Mouse (Mus musculus) mesoderm, embryonic 11.5 days (tissue): Measurements from ENCODE around the gene Aicda.

ENCODE experiments used
- DNase-seq: peaks from one replicate; pipeline ENCODE4 v3.0.0-alpha.2; 2012; ENCODE audit warnings: low read depth, low spot score

Aicda gene

DNA sequence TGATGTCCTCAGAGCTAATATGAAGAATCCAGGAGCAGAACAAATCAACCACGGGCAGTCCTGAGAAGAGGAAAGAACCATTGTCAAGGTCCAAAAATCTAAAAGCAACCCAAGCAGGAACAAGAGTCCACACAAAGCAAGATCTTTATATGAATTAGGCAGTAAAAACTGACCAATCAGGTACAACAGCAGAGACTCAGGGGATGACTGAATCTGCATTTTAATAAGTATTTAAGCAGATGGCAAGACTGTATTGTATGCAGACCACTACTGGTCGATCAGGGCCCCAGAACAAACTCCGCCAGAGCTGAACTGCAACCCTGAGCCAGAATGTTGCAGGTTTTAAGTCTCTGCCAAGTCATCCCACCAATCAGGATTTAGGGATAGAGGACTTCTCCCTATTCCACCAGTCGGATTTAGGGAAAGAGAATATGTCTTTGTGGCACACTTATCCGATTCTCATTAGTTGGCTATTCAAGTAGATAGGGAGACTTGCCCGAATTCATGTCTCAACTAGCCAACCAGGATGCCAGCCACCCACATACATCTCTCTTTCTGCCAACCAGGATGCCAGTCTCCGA, 46.6 kb downstream of the Aicda start:
- DNase-seq, result no peak

DNA sequence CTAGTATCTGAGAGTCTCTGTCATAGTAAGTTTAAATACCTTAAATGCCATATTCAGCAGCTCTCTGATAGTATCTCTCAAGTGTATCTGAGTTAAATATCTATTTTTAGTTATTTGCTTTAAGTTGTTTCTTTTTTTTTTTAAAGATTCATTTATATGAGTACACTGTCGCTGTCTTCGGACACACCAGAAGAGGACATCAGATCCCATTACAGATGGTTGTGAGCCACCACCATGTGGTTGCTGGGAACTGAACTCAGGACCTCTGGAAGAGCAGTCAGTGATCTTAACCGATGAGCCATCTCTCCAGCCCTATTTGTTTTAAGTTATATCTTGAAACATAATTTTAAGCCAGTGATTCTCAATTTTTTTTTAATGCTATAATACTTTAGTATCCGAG, 47.4 kb downstream of the Aicda start:
- no peak for DNase-seq

DNA sequence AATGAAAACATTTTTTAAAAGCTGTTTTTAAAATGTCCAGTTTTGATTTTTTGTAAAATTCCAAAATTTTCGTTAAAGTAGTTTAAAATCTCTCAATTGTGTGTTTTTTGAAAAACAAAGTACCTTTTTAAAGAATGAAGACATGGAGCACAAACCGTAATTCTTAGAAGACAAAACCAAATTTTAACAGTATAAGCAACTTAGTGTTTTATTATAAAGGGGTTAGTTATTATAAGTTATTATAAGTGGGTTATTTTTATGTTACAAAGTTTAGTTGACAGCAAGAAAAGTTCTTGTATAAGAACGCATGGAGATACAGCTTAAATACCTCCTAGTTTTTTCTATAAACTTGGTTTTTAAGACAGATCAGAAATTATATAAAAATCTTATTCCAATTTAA, 48.0 kb downstream of the Aicda start:
- no peak for DNase-seq

DNA sequence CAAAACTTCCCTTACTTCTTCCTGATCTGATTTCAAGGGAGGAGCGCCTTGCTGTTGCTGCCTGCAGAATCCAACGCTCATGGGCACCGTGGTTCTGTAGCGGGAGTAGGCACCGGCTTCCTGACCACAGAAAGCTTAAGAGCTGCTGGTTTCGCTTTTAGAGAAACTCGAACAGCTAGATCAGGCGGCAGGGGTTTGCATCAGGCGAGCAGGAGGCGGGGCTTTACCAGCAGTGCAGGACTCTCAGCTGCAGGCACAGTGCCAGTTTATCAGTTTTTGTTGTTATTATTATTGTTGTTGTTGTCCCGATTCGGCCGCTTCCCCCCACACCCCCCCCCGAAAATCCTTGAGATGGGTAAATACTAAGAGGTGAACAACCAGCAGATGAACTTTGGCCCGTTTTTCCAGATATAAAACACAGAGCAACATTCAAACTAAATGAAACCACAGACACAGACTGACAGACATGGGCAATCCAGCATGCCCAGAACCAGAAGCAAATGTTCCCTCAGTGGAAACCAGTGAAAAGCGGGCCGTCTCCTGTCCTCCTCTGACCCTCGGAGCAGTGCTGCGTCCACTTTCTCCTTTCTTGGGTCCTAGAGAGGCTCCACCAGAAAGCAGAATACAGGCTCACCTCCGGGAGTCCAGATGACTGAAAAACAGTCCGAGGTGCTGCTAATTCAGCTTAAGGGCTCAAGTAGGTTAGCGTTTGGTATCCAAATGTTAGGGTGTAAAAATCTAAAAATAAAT, 48.8 kb downstream of the Aicda start, which contains the start of gene Apobec1:
Gene Apobec1 (minus strand): TSS at position 203 of the 750 bp plus-strand sequence.
- DNase-seq, result peak; percentile 46

DNA sequence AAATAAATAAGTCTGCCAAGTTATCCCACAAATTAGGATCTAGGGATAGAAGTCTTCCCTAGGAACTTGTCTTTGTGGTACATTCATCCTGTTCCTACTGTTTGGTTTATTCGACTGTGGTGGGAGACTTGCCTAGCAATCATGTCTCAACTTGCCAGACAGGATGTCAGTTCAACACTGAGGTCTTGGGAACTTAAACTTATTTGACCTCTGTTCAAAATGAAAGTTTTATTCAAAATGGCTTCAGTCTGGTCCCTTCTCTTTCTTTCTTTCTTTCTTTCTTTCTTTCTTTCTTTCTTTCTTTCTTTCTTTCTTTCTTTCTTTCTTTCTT, 49.4 kb downstream of the Aicda start:
- DNase-seq, result no peak

DNA sequence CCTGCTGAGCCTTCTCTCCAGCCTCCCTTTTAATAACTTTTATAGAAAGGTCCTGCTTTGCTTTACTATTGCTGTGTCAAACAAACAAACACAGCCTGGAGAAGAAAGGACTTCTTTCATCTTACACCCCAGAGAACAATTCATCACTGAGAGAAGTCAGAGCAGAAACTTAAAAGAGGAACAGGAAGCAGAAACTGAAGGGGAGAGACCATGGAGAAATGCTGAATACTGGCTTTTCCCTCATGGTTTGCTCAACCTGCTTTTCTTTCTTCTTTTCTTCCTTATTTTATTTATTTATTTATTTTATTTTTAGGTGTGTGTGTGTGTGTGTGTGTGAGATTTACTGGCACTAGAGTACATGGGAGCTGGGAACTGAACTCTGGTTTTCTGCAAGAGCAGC, 50.7 kb downstream of the Aicda start:
- no peak for DNase-seq

DNA sequence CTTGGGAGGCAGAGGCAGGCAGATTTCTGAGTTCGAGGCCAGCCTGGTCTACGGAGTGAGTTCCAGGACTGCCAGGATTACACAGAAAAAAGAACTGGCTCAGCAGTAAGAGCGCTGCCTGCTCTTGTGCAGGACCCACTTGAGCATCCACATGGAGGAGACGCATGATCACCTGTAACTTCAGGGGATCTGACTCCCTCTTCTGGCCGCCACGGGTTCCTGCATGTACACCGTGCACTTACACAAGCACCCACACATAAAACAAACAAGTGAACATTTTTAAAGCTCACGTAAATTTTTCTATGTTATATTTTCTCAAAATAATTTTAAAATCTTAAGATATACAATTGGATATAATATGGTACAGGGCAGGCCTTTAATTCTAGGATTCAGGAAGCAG, 51.9 kb downstream of the Aicda start:
- no peak for DNase-seq

DNA sequence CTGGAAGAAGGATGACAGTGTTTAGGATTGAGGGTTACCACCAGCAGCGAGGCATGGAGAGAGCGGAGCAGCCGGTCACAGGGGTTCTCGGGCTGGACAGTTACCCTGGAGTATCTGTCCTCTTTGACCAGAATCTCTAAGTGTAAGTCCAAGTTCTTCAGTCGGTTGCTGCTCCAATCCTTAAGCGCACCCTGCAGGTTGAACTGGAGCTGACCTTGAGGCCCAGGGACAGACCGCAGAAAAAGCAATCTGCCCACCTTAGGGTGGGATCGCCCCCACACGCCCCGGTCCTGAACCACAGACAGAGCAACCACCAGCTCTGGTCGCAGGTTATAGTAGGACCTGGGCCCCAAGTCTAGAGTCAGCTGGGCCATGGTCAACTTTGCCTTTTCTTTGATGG, 53.1 kb downstream of the Aicda start:
- no peak for DNase-seq

DNA sequence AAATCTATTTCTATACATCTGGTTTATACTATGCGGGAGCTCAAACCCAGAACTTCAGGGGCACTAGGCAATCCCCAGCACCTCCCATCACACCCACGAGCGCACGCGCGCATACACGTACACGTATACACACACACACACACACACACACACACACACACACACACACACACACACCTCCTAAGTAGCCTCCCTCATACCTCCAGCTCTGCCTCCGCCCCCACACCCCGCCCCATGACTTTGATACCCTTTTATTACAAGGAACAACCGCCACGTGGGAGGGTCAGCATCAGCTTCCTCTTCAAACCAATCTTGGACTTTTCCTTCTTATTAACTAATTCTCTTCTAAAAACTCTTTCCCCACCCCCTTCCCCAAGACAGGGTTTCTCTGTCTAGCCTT, 54.1 kb downstream of the Aicda start:
- DNase-seq, result no peak

DNA sequence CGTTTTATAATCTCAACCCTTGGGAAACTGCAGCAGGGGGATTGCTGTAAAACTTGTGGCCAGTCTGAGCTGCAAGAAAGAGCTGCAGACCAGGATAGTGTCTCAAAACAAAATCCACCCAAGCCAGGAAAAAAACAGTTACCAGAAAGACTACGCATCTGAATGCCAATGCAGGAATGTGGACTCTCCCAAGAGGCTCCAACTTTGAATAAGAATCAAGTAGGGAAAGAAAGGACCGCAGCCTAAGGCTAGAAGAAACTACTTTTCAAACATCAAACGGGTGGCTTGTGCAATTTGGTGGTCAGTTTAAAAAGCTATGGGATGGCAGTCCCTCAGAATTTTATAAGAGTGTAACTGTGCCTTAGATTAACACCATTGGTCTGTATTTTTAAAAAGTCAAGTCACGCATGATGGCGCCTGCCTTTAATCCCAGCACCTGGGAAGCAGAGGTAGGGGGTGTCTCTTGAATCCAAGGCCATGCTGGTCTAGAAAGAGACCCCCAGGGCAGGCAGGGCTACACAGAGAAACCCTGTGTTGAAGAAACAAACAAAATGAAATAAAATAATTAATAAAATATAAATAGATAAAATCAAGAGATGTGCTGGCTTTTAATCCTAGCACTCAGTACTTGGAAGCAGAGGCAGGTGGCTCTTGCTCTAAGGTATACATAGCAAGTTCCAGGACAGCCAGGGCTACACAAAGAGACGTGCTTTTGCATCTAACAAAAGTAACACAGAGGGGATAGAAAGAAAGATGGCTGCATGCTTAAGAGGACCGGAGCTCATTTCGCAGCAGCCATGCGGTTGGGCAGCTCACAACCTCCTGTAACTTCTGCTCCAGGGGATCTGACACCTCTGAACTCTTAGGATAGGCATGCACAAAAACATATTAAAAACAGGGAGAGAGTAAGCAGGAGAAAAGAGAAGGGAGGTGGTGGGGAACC, 55.1 kb downstream of the Aicda start:
- DNase-seq, result no peak

DNA sequence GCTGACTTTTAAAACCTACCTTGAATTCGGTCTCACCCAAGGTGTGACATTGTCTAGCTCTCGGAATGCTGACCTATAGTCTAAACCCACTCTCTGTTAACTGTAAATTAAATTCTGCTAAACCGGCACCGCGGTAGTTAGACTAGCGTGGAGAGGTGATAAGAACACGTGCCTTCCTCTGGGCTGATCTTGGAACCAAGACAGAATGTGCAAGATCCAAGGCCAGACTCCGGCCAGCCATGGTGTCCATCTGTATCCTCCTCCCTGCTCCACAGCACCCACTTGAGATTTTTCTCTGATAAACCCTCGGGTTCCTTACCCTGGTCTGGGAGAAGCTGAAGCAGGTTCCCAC, 55.8 kb downstream of the Aicda start:
- DNase-seq, result no peak

DNA sequence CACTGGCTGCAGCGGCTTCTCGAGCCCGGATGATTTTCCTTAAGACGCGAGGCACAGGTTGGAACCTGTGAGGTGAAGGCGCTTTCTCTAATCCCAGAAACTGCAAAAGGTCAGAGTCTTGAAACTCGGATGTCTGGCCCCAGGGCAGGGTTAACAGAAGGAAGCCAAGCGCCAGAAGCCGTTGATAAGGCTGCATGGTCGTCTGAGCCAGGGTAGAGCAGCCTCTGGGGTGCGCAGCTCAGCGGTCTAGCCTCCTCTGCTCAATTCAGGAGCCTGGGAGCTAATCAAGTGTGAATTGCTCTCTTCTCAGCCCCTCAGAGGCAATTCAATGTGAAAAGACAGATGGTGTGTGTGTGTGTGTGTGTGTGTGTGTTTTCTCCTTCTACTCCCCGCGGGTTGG, 56.2 kb downstream of the Aicda start, which contains the start of gene Gdf3:
Gene Gdf3 (minus strand): TSS at position 317 of the 400 bp plus-strand sequence.
- DNase-seq, result no peak

DNA sequence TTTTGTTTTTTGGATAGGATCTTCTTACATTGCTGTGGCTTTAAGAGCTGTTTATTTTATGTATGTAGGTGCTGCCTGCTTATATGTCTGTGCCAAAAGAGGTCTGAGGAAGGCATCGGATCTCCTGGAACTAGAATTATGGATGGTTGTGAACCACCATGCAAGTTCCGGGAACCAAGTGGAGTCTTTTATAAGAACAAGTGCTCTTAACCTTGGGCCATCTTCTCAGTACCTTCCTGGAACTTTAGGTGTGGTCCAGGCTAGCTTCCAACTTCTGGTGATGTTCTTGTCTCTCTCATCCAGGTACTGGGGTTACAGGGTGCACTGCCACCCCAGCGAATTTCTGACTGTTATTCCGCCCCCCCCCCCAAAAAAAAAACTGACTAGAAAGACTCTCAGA, 58.8 kb downstream of the Aicda start:
- no peak for DNase-seq
